Comparison of ENCODE assay signal across 8 mouse cellular contexts in genomic region chr5:53589172-53589960, GRCm38 (mm10).
DNase-seq lines count a peak whose midpoint lies in the region; ATAC-seq and TF ChIP-seq lines count a peak whose summit lies in the region.

No protein-coding gene starts in this region.

- peak overlapping the region; percentile 84 for H3K4me3 ChIP-seq in gastrocnemius, adult 2 months
- peak overlapping the region; percentile 85 for H3K4me3 ChIP-seq in hindbrain, postnatal 0 days (ENCODE audit: low read length)
- peak overlapping the region; percentile 79 for H3K4me3 ChIP-seq in left cerebral cortex, adult 2 months

- H3K36me3 ChIP-seq in hindbrain, postnatal 0 days (ENCODE audit: insufficient read depth, low read length) = no peaks in the 10 kb centered on the region

- peaks cover 13% of the 10 kb centered on the region for H3K4me1 ChIP-seq in hindbrain, postnatal 0 days (ENCODE audit: insufficient read depth, low read length)

- H3K27me3 ChIP-seq in hindbrain, postnatal 0 days (ENCODE audit: insufficient read depth, low read length) = no peaks in the 10 kb centered on the region

- peak; percentile 36; the same call in 1 of the 2 replicates for TF ChIP-seq CTCF in gastrocnemius, adult 2 months (IDR thresholded peaks at IDR 0.05)
- TF ChIP-seq CTCF in hindbrain, postnatal 0 days (IDR thresholded peaks at IDR 0.05; ENCODE audit: low read depth) = no peak; the same call in 1 of the 2 replicates
- peak; percentile 11 for TF ChIP-seq CTCF in left cerebral cortex, adult 2 months (IDR thresholded peaks at IDR 0.05)

- intact Hi-C loops in gastrocnemius, adult 2 months (cut with DNase I) = loop anchor here (5.0 kb wide), 3 partner anchors 77 to 117 kb away; no protein-coding TSS in a partner anchor
- intact Hi-C loops in left cerebral cortex, adult 2 months (cut with DNase I) = loop anchor here (2.0 to 5.0 kb wide), 2 partner anchors 95 to 312 kb away; no protein-coding TSS in a partner anchor

- H3K9me3 ChIP-seq in hindbrain, postnatal 0 days (ENCODE audit: low read length) = no peaks in the 10 kb centered on the region

- DNase-seq in ZHBTc4 (ENCODE audit: low read depth, low spot score) = peak; percentile 100
- peak; percentile 98 for DNase-seq in gastrocnemius, adult 2 months
- peak; percentile 99 for DNase-seq in hindbrain, postnatal 0 days (ENCODE audit: low spot score)
- DNase-seq in left cerebral cortex, adult 2 months (ENCODE audit: extremely low spot score in 1 of 2, low spot score in 2 of 2) = peak; percentile 98
- DNase-seq in right cerebral cortex, adult 2 months (ENCODE audit: low spot score in 2 of 2) = peak; percentile 95 to 98
- peak; percentile 97 for DNase-seq in urinary bladder, postnatal 14 days (ENCODE audit: low spot score)

- peak overlapping the region; percentile 89 for H3K9ac ChIP-seq in hindbrain, postnatal 0 days (replicated peaks; ENCODE audit: low read length)

- H3K4me2 ChIP-seq in hindbrain, postnatal 0 days (ENCODE audit: low read depth, low read length) = peak overlapping the region; percentile 92

- WGBS in hindbrain, postnatal 0 days = under 1% methylated on average over 70 of the region's 72 CpGs

- peak; percentile 45 for ATAC-seq in common myeloid progenitor, adult 5-6 weeks (replicated peaks; ENCODE audit: low read depth, poor library complexity, severe bottlenecking)
- peak; percentile 92 for ATAC-seq in hindbrain, postnatal 0 days
- peak; percentile 57 for ATAC-seq in megakaryocyte, adult 5-6 weeks (ENCODE audit: poor library complexity, severe bottlenecking)

- H3K27ac ChIP-seq in gastrocnemius, adult 2 months = peak overlapping the region; percentile 99
- peak overlapping the region; percentile 99 for H3K27ac ChIP-seq in hindbrain, postnatal 0 days
- H3K27ac ChIP-seq in left cerebral cortex, adult 2 months = peak overlapping the region; percentile 93

Comparison
In these comparisons a context has a peak if more than half of its experiments do, and no peak if none do; other contexts are left out.
1. Peak in every context shown above with its lines: DNase-seq, ATAC-seq, H3K4me3 ChIP-seq and H3K27ac ChIP-seq.